Mouse (Mus musculus) ES-E14 (cell line): ENCODE results near the gene Siae.

ENCODE experiments used
- CHD2 ChIP-seq: IDR thresholded peaks from 2 replicates; pipeline ENCODE4 v1.6.1; 2014; ENCODE audit warnings: mild to moderate bottlenecking, low read depth, low read length, inconsistent platforms
- MAFK ChIP-seq: IDR thresholded peaks from 2 replicates; pipeline ENCODE4 v1.6.1; 2014; ENCODE audit warnings: mild to moderate bottlenecking, low read depth, low read length, inconsistent platforms; ENCODE audit not compliant: insufficient read depth
- ZC3H11A ChIP-seq: IDR thresholded peaks from 2 replicates; pipeline ENCODE4 v1.6.1; 2012; ENCODE audit warnings: low read depth, mild to moderate bottlenecking, inconsistent platforms, low read length, borderline replicate concordance
- ZNF384 ChIP-seq: IDR thresholded peaks from 2 replicates; pipeline ENCODE4 v1.6.1; 2012; ENCODE audit warnings: low read depth, low read length, inconsistent platforms

DNA sequence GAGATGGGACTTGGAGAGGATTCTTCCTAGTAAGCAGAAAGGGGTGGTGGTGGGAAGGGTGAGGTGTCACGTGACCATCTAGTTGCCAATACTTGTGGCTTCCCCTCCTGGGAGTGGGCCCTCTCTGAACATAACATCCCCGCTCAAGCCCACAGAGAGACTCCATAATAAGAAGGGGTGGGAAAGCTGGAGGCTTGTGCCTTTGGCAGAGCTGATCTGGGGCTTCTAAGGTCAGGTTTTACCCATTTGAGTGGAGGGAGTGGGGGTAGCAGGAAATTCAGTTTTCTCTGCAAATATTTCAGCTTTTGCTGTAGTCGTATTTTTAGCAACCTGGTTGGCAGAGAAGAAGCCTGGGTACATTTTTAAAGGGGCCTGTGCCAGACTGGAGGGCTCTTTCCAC lies 868 bp downstream of the Siae start:
- no peak for TF ChIP-seq ZC3H11A
- no peak for TF ChIP-seq ZNF384
- no peak for TF ChIP-seq MAFK
- no peak for TF ChIP-seq CHD2
